Mouse (Mus musculus): ENCODE data around the gene Zxdc.

DNA sequence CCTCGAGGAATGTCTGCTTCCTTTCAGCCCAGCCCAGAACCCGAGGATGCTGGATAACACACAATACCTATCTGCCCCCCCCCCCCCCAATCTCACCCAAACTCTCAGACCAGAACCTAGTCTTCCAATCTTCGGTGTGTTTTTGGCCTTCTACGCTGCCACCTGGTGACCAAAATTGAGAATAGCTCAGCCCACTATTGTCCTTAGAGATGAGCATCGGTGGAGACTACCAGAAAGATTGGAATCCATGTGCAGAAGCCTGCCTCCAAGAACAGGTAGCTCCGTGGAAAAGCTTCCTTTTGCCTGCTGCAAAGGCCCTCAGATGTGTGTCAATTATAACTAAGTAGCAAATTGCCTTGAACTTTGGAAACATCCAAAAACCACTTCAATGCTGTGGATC, 41.6 kb upstream of the Zxdc start:
- TF ChIP-seq POLR2A (IDR thresholded peaks at IDR 0.05; ENCODE audit: insufficient read depth, low read depth, low read length), result no peak
- no peak for TF ChIP-seq CTCF (IDR thresholded peaks at IDR 0.05; ENCODE audit: insufficient read depth, low read depth, low read length)

All from olfactory bulb, adult 2 months (tissue).